Comparison of ENCODE assay signal across 8 mouse cellular contexts in the genomic region with DNA sequence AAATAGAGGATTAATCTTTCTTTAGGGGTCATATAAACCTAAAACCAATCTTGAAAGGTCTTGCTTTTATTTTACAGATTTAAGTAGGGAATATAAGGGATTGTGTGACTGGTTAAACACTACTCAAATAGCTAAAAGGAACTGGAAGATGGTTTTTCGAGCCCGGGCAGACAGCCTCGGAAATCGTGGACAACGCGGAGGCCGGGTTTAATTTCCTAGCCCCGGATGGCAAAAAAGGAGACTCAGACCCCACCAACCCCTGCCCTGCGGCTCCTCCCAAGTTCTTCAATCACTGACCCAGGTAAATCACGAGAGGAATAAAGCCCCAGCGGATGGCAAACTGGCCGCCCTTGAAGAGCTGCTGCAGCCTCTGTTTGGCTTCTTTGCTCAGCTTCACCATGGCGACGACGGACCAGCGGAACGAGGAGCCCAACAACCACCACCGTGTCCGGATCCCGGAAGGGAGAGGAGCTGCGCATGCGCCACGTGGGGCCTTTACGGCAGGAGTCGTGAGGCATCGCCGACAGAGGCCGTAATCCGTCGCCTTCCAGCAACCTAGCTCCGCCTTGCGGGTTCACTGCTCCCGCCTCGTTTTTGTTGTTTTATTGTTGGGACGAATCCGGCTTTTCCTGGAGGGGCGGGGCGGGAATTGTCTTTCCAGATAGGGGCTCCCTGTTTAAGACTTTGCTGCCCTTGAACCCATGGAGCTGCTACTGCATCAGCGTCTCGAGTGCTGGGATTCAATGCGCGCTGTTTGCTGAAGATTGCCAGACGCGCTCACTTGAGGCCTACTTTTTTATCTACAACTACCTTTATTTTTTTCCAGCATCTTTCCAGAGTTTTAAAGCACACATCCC. TPM values are rescaled to one million over a fixed set of nuclear protein-coding genes. Genes with fewer than 3 reads are reported as not detected.
DNase-seq lines count a peak whose midpoint lies in the region; ATAC-seq and TF ChIP-seq lines count a peak whose summit lies in the region.

A gene (minus strand): TSS at position 488 of the 857 bp plus-strand sequence.

- H3K9me3 ChIP-seq in erythroblast, embryonic 14.5 days (ENCODE audit: control insufficient read depth, low read length): no peaks in the 10 kb centered on the region
- no peaks in the 10 kb centered on the region for H3K9me3 ChIP-seq in heart, embryonic 11.5 days (replicated peaks; ENCODE audit: control insufficient read depth, low read length)
- no peaks in the 10 kb centered on the region for H3K9me3 ChIP-seq in kidney, embryonic 16.5 days (ENCODE audit: low read length)

- peak; percentile 90 for ATAC-seq in heart, embryonic 11.5 days (replicated peaks; ENCODE audit: insufficient number of reproducible peaks, low FRiP score, low TSS enrichment)
- peak; percentile 94 for ATAC-seq in kidney, embryonic 16.5 days (ENCODE audit: low FRiP score, low TSS enrichment)

- peaks cover 17% of the 10 kb centered on the region for H3K79me3 ChIP-seq in C2C12 (ENCODE audit: low read depth)

- TF ChIP-seq CTCF in C2C12 (IDR thresholded peaks at IDR 0.05; ENCODE audit: control insufficient read depth, insufficient read depth, insufficient read length): no peak
- TF ChIP-seq CTCF in brain, embryonic 14.5 days (IDR thresholded peaks at IDR 0.05; ENCODE audit: borderline replicate concordance, extremely low read depth, insufficient read depth, insufficient read length): no peak
- TF ChIP-seq CTCF in liver, adult 2 months (IDR thresholded peaks at IDR 0.05; ENCODE audit: low read depth, low read length): no peak

- H3K36me3 ChIP-seq in C2C12 (ENCODE audit: control insufficient read depth, insufficient read depth) (peaks cover 27% of the 10 kb centered on the region), myocyte (ENCODE audit: control insufficient read depth, insufficient read depth) (peaks cover 13% of the 10 kb centered on the region)
- H3K36me3 ChIP-seq in erythroblast, embryonic 14.5 days (ENCODE audit: control insufficient read depth): peaks cover 24% of the 10 kb centered on the region
- H3K36me3 ChIP-seq in heart, embryonic 11.5 days (ENCODE audit: control insufficient read depth, insufficient read depth, low read length): 0 out of 2 replicates have a peak, but pooled peaks cover 3% of the 10 kb centered on the region
- H3K36me3 ChIP-seq in kidney, embryonic 16.5 days (ENCODE audit: insufficient read depth, low read length): peaks cover 7% of the 10 kb centered on the region
- H3K36me3 ChIP-seq in liver, adult 2 months (ENCODE audit: control insufficient read depth, insufficient read depth, low read length): peaks cover 13% of the 10 kb centered on the region
- peaks cover 2% of the 10 kb centered on the region; the same call in 1 of the 2 replicates for H3K36me3 ChIP-seq in splenic B cell, adult 2 months (ENCODE audit: control insufficient read depth, insufficient read depth, low read length, poor library complexity, severe bottlenecking)

- DNase-seq in brain, embryonic 14.5 days (ENCODE audit: low read depth): peak; percentile 99
- peak; percentile 92 for DNase-seq in liver, adult 2 months (ENCODE audit: extremely low read depth, low read depth, low spot score)
- DNase-seq in splenic B cell, adult 2 months (ENCODE audit: low read depth, low spot score): peak; percentile 98

- under 1% methylated on average over 44 of the region's 44 CpGs for WGBS in heart, embryonic 11.5 days (ENCODE audit: insufficient replicate concordance)
- under 1% methylated on average over 44 of the region's 44 CpGs for WGBS in kidney, embryonic 16.5 days
- WGBS in liver, adult 2 months: under 1% methylated on average over 44 of the region's 44 CpGs

- H3K9ac ChIP-seq in heart, embryonic 11.5 days (ENCODE audit: low read depth, low read length): peak within 1 kb of the TSS; percentile 80
- H3K9ac ChIP-seq in kidney, embryonic 16.5 days (replicated peaks; ENCODE audit: low read length): peak within 1 kb of the TSS; percentile 72
- peak within 1 kb of the TSS; percentile 60 for H3K9ac ChIP-seq in liver, adult 2 months (ENCODE audit: low read depth, low read length)

- peak within 1 kb of the TSS; percentile 86 for H3K27ac ChIP-seq in heart, embryonic 11.5 days (ENCODE audit: low read depth, low read length)
- H3K27ac ChIP-seq in kidney, embryonic 16.5 days (ENCODE audit: low read length): peak within 1 kb of the TSS; percentile 89
- H3K27ac ChIP-seq in liver, adult 2 months (replicated peaks; ENCODE audit: insufficient read depth, low read depth, low read length): peak within 1 kb of the TSS; percentile 6

- peak; percentile 31; the same call in 1 of the 2 replicates for TF ChIP-seq POLR2A in brain, embryonic 14.5 days (IDR thresholded peaks at IDR 0.05; ENCODE audit: borderline replicate concordance, extremely low read depth, insufficient read depth, insufficient read length, poor library complexity, severe bottlenecking)
- TF ChIP-seq POLR2A in liver, adult 2 months (IDR thresholded peaks at IDR 0.05; ENCODE audit: extremely low read depth, insufficient read depth, low read length): peak; percentile 62
- peak; percentile 80 for TF ChIP-seq POLR2A in myocyte (IDR thresholded peaks at IDR 0.05; ENCODE audit: insufficient read length, low read depth)

- H3K4me1 ChIP-seq in erythroblast, embryonic 14.5 days (ENCODE audit: control insufficient read depth): peaks cover 16% of the 10 kb centered on the region
- H3K4me1 ChIP-seq in heart, embryonic 11.5 days (ENCODE audit: control insufficient read depth, insufficient read depth, low read length): peaks cover 6% of the 10 kb centered on the region; the same call in 1 of the 2 replicates
- peaks cover 16% of the 10 kb centered on the region for H3K4me1 ChIP-seq in kidney, embryonic 16.5 days (ENCODE audit: insufficient read depth, low read length)
- H3K4me1 ChIP-seq in liver, adult 2 months (ENCODE audit: control insufficient read depth, insufficient read depth, low read length): 0 out of 2 replicates have a peak, but pooled peaks cover 3% of the 10 kb centered on the region

- peaks cover 28% of the 10 kb centered on the region for H3K79me2 ChIP-seq in C2C12 (ENCODE audit: control insufficient read depth, insufficient read depth)
- no peaks in the 10 kb centered on the region; the same call in 1 of the 2 replicates for H3K79me2 ChIP-seq in liver, adult 2 months (ENCODE audit: control insufficient read depth, insufficient read depth, low read length)
- peaks cover 16% of the 10 kb centered on the region for H3K79me2 ChIP-seq in myocyte (ENCODE audit: control insufficient read depth, insufficient read depth)

- H3K4me2 ChIP-seq in heart, embryonic 11.5 days: peak within 1 kb of the TSS; percentile 77
- H3K4me2 ChIP-seq in kidney, embryonic 16.5 days (replicated peaks; ENCODE audit: low read depth, low read length): peak within 1 kb of the TSS; percentile 81
- H3K4me2 ChIP-seq in myocyte (ENCODE audit: low read depth): peak within 1 kb of the TSS; percentile 94

- H3K4me3 ChIP-seq in C2C12 (ENCODE audit: insufficient read depth, poor library complexity, severe bottlenecking) (peak within 1 kb of the TSS; percentile 95), myocyte (peak within 1 kb of the TSS; percentile 89)
- peak within 1 kb of the TSS; percentile 82 for H3K4me3 ChIP-seq in erythroblast, embryonic 14.5 days (replicated peaks)
- H3K4me3 ChIP-seq in heart, embryonic 11.5 days (ENCODE audit: low read depth, low read length): peak within 1 kb of the TSS; percentile 56
- peak within 1 kb of the TSS; percentile 59 for H3K4me3 ChIP-seq in kidney, embryonic 16.5 days (ENCODE audit: low read length)
- peak within 1 kb of the TSS; percentile 60 for H3K4me3 ChIP-seq in liver, adult 2 months (ENCODE audit: insufficient read depth, low read depth, low read length)

- H3ac ChIP-seq in C2C12 (ENCODE audit: control insufficient read depth, insufficient read length, low read depth) (peak within 1 kb of the TSS; percentile 66), myocyte (ENCODE audit: control insufficient read depth, insufficient read length) (no peak within 1 kb of the TSS)

- H3K27me3 ChIP-seq in C2C12 (ENCODE audit: control insufficient read depth, insufficient read depth, insufficient read length): no peaks in the 10 kb centered on the region
- peaks cover 9% of the 10 kb centered on the region for H3K27me3 ChIP-seq in erythroblast, embryonic 14.5 days (ENCODE audit: control insufficient read depth)
- no peaks in the 10 kb centered on the region for H3K27me3 ChIP-seq in heart, embryonic 11.5 days (ENCODE audit: control insufficient read depth, insufficient read depth, low read length)
- H3K27me3 ChIP-seq in kidney, embryonic 16.5 days (ENCODE audit: insufficient read depth, low read length): no peaks in the 10 kb centered on the region
- 0 out of 2 replicates have a peak, but pooled peaks cover 2% of the 10 kb centered on the region for H3K27me3 ChIP-seq in liver, adult 2 months (ENCODE audit: control insufficient read depth, insufficient read depth, low read length)
- no peaks in the 10 kb centered on the region for H3K27me3 ChIP-seq in myocyte (ENCODE audit: control insufficient read depth, insufficient read depth, insufficient read length)
- H3K27me3 ChIP-seq in splenic B cell, adult 2 months (ENCODE audit: control insufficient read depth, insufficient read depth, low read length, poor library complexity, severe bottlenecking): no peaks in the 10 kb centered on the region

TF ChIP-seq in C2C12, 6 proteins besides CTCF, POLR2A, EP300 and RAD21:
- TF ChIP-seq CEBPB (IDR thresholded peaks at IDR 0.05; ENCODE audit: low read depth): no peak
- TF ChIP-seq MAX (IDR thresholded peaks at IDR 0.05): peak; percentile 64

TF ChIP-seq in myocyte, 11 proteins besides CTCF, POLR2A, EP300 and RAD21:
- TF ChIP-seq POLR2AphosphoS2 (IDR thresholded peaks at IDR 0.05; ENCODE audit: insufficient read length, low read depth) (peak; percentile 77), USF1 (IDR thresholded peaks at IDR 0.05; ENCODE audit: low read depth) (no peak)

RNA-seq across cellular contexts. Expression of the gene that starts here (rescaled TPM):
- polyA plus RNA-seq in C2C12 (2012; fragmentation: generic; extraction: Trizol) (125 TPM), myocyte (2012; fragmentation: generic; extraction: Trizol) (111 TPM)
- 67.2 and 102 TPM in 2 replicates for polyA plus RNA-seq in brain, embryonic 14.5 days (2012; rRNA removed)
- 0.81 and 1.7 TPM in 2 replicates for polyA plus RNA-seq in erythroblast, embryonic 14.5 days (2012)
- 96.8 and 98.6 TPM in 2 replicates for polyA plus RNA-seq in heart, embryonic 11.5 days (2014; fragmentation: Nextera tagmentation; extraction: Ambion mirVana)
- 99.1 and 99.6 TPM in 2 replicates for polyA plus RNA-seq in kidney, embryonic 16.5 days (2015; fragmentation: Nextera tagmentation; extraction: Ambion mirVana)
- 54.5 and 66.2 TPM in 2 replicates for total RNA-seq in liver, adult 2 months (2014; rRNA removed)
- 31.0 and 33.8 TPM in 2 replicates for polyA plus RNA-seq in liver, adult 2 months (2012; rRNA removed)

Comparison
In these comparisons a context has a peak if more than half of its experiments do, and no peak if none do; other contexts are left out.
1. Peak in every context shown above with its lines: DNase-seq, ATAC-seq, H3K4me3 ChIP-seq and H3K27ac ChIP-seq.
2. RNA of the gene that starts here (polyA plus RNA-seq): 125 TPM in C2C12 (single experiment), 111 TPM in myocyte (single experiment), 99.1 to 99.6 TPM in kidney, embryonic 16.5 days, 96.8 to 98.6 TPM in heart, embryonic 11.5 days, 67.2 to 102 TPM in brain, embryonic 14.5 days and 31.0 to 33.8 TPM in liver, adult 2 months; 0.81 to 1.7 TPM in erythroblast, embryonic 14.5 days; every median in the first group is over 10 times any median in the second.
3. H3K27ac ChIP-seq: peak in every context shown above with its lines; median percentile 89 in kidney, embryonic 16.5 days; 86 in heart, embryonic 11.5 days; 6 in liver, adult 2 months.